Mouse (Mus musculus): ENCODE results near the gene Cfap97d1. TPM values are rescaled to one million over a fixed set of nuclear protein-coding genes. Genes with fewer than 3 reads are reported as not detected.

Cfap97d1 gene
- not detected in 2 replicates for polyA plus RNA-seq (2016; fragmentation: Nextera tagmentation; extraction: Ambion mirVana)

GRCm38 (mm10) chr11:101984054-101985025 is at the start of gene Cfap97d1:
Cfap97d1 (plus strand) TSS chr11:101984279.
- Histone ChIP-seq H3K36me3 (replicated peaks) (0 out of 2 replicates have a peak, but pooled peaks cover under 1% of the 10 kb centered on the region), H3K9me3 (no peaks in the 10 kb centered on the region), H3K27ac (peak within 1 kb of the TSS; percentile 61; the same call in 1 of the 2 replicates), H3K4me3 (replicated peaks) (peak within 1 kb of the TSS; percentile 58), H3K4me2 (peak within 1 kb of the TSS; percentile 99), H3K9ac (peak within 1 kb of the TSS; percentile 68), H3K4me1 (peaks cover 25% of the 10 kb centered on the region), H3K27me3 (peaks cover 15% of the 10 kb centered on the region)
- WGBS: 2% methylated on average over 59 of the region's 71 CpGs
- ATAC-seq (ENCODE audit: low FRiP score): peak; percentile 83

GRCm38 (mm10) chr11:101935743-101936142 is 48.3 kb upstream of the Cfap97d1 start:
- Histone ChIP-seq H3K4me2 (no peak overlapping the region), H3K27ac (no peak overlapping the region), H3K27me3 (peaks cover 50% of the 10 kb centered on the region), H3K9me3 (no peaks in the 10 kb centered on the region), H3K36me3 (replicated peaks) (no peaks in the 10 kb centered on the region), H3K4me3 (replicated peaks) (no peak overlapping the region), H3K4me1 (peaks cover 13% of the 10 kb centered on the region), H3K9ac (no peak overlapping the region)
- WGBS: 94% methylated on average over 3 of the region's 3 CpGs
- ATAC-seq (ENCODE audit: low FRiP score): no peak

- ATAC-seq (ENCODE audit: low FRiP score): no peak
- H3K27me3 ChIP-seq: peaks cover 53% of the 10 kb centered on the region
These were observed 47.7 kb upstream of the Cfap97d1 start for GRCm38 (mm10) chr11:101936421-101936820.

GRCm38 (mm10) chr11:101937108-101937507 is 47.0 kb upstream of the Cfap97d1 start:
- H3K9me3 ChIP-seq: no peaks in the 10 kb centered on the region
- H3K27ac ChIP-seq: 0 out of 2 replicates have a peak overlapping the region, but pooled peaks have one; percentile 5
- WGBS: under 1% methylated on average over 32 of the region's 32 CpGs
- peaks cover 51% of the 10 kb centered on the region for H3K27me3 ChIP-seq
- peak overlapping the region; percentile 41 for H3K4me3 ChIP-seq (replicated peaks)
- H3K36me3 ChIP-seq (replicated peaks): no peaks in the 10 kb centered on the region
- H3K4me1 ChIP-seq: peaks cover 13% of the 10 kb centered on the region
- H3K9ac ChIP-seq: peak overlapping the region; percentile 55
- no peak for ATAC-seq (ENCODE audit: low FRiP score)
- peak overlapping the region; percentile 68 for H3K4me2 ChIP-seq

More at GRCm38 (mm10) chr11:101936421-101936820, 47.7 kb upstream of the Cfap97d1 start:
- H3K4me1 ChIP-seq: peaks cover 13% of the 10 kb centered on the region
- no peak overlapping the region for H3K27ac ChIP-seq
- no peaks in the 10 kb centered on the region for H3K9me3 ChIP-seq
- peak overlapping the region; percentile 68 for H3K4me2 ChIP-seq
- no peaks in the 10 kb centered on the region for H3K36me3 ChIP-seq (replicated peaks)
- WGBS: 30% methylated on average over 7 of the region's 7 CpGs
- H3K9ac ChIP-seq: no peak overlapping the region
- no peak overlapping the region for H3K4me3 ChIP-seq (replicated peaks)

GRCm38 (mm10) chr11:101943055-101943454 is 41.0 kb upstream of the Cfap97d1 start:
- H3K4me1 ChIP-seq: peaks cover 6% of the 10 kb centered on the region; the same call in 1 of the 2 replicates
- 37% methylated on average over 3 of the region's 3 CpGs for WGBS
- no peaks in the 10 kb centered on the region for H3K9me3 ChIP-seq
- no peak overlapping the region for H3K4me2 ChIP-seq
- no peak overlapping the region for H3K4me3 ChIP-seq (replicated peaks)
- no peak overlapping the region for H3K9ac ChIP-seq
- H3K27me3 ChIP-seq: peaks cover 21% of the 10 kb centered on the region
- no peaks in the 10 kb centered on the region for H3K36me3 ChIP-seq (replicated peaks)
- ATAC-seq (ENCODE audit: low FRiP score): no peak
- H3K27ac ChIP-seq: no peak overlapping the region

- Histone ChIP-seq H3K9ac (no peak overlapping the region), H3K4me2 (no peak overlapping the region), H3K27ac (no peak overlapping the region), H3K4me3 (replicated peaks) (no peak overlapping the region), H3K4me1 (peaks cover 6% of the 10 kb centered on the region; the same call in 1 of the 2 replicates), H3K9me3 (no peaks in the 10 kb centered on the region), H3K36me3 (replicated peaks) (no peaks in the 10 kb centered on the region), H3K27me3 (peaks cover 21% of the 10 kb centered on the region)
- ATAC-seq (ENCODE audit: low FRiP score): no peak
- 28% methylated on average over 5 of the region's 5 CpGs for WGBS
These were observed 37.6 kb upstream of the Cfap97d1 start for GRCm38 (mm10) chr11:101946525-101946924.

GRCm38 (mm10) chr11:101950021-101950420 is 34.1 kb upstream of the Cfap97d1 start:
- Histone ChIP-seq H3K27me3 (peaks cover 47% of the 10 kb centered on the region), H3K9me3 (no peaks in the 10 kb centered on the region), H3K4me2 (no peak overlapping the region), H3K36me3 (replicated peaks) (no peaks in the 10 kb centered on the region), H3K4me1 (peaks cover 20% of the 10 kb centered on the region), H3K27ac (no peak overlapping the region), H3K9ac (no peak overlapping the region), H3K4me3 (replicated peaks) (no peak overlapping the region)
- 91% methylated on average over 5 of the region's 5 CpGs for WGBS
- ATAC-seq (ENCODE audit: low FRiP score): no peak

GRCm38 (mm10) chr11:101952541-101953341 is 31.3 kb upstream of the Cfap97d1 start:
- 0 out of 2 replicates have a peak overlapping the region, but pooled peaks have one; percentile 12 for H3K9ac ChIP-seq
- no peak overlapping the region for H3K27ac ChIP-seq
- H3K9me3 ChIP-seq: no peaks in the 10 kb centered on the region
- H3K4me2 ChIP-seq: peak overlapping the region; percentile 19; the same call in 1 of the 2 replicates
- peaks cover 66% of the 10 kb centered on the region for H3K27me3 ChIP-seq
- peaks cover 14% of the 10 kb centered on the region for H3K4me1 ChIP-seq
- no peak overlapping the region for H3K4me3 ChIP-seq (replicated peaks)
- no peak for ATAC-seq (ENCODE audit: low FRiP score)
- WGBS: 16% methylated on average over 24 of the region's 24 CpGs
- H3K36me3 ChIP-seq (replicated peaks): no peaks in the 10 kb centered on the region

GRCm38 (mm10) chr11:101953441-101953840 is 30.6 kb upstream of the Cfap97d1 start:
- Histone ChIP-seq H3K4me3 (replicated peaks) (no peak overlapping the region), H3K4me1 (peaks cover 14% of the 10 kb centered on the region), H3K9ac (no peak overlapping the region), H3K27me3 (peaks cover 73% of the 10 kb centered on the region), H3K27ac (no peak overlapping the region), H3K9me3 (no peaks in the 10 kb centered on the region), H3K36me3 (replicated peaks) (no peaks in the 10 kb centered on the region), H3K4me2 (no peak overlapping the region)
- 75% methylated on average over 4 of the region's 4 CpGs for WGBS
- ATAC-seq (ENCODE audit: low FRiP score): no peak

- 72% methylated on average over 5 of the region's 5 CpGs for WGBS
- Histone ChIP-seq H3K27ac (no peak overlapping the region), H3K9ac (no peak overlapping the region), H3K4me2 (no peak overlapping the region), H3K9me3 (no peaks in the 10 kb centered on the region), H3K36me3 (replicated peaks) (no peaks in the 10 kb centered on the region), H3K27me3 (peaks cover 83% of the 10 kb centered on the region), H3K4me3 (replicated peaks) (no peak overlapping the region), H3K4me1 (peaks cover 9% of the 10 kb centered on the region)
- no peak for ATAC-seq (ENCODE audit: low FRiP score)
These were observed 26.6 kb upstream of the Cfap97d1 start for GRCm38 (mm10) chr11:101957476-101957875.

GRCm38 (mm10) chr11:101963043-101963442 is 21.0 kb upstream of the Cfap97d1 start:
- Histone ChIP-seq H3K9me3 (no peaks in the 10 kb centered on the region), H3K9ac (0 out of 2 replicates have a peak overlapping the region, but pooled peaks have one; percentile 60), H3K4me1 (peaks cover 36% of the 10 kb centered on the region), H3K4me2 (peak overlapping the region; percentile 90), H3K27ac (no peak overlapping the region), H3K36me3 (replicated peaks) (no peaks in the 10 kb centered on the region), H3K4me3 (replicated peaks) (peak overlapping the region; percentile 58), H3K27me3 (peaks cover 94% of the 10 kb centered on the region)
- ATAC-seq (ENCODE audit: low FRiP score): 0 out of 2 replicates have a peak, but pooled peaks have one; percentile 11
- WGBS: 3% methylated on average over 11 of the region's 11 CpGs
